Mouse (Mus musculus) liver, adult (tissue): ENCODE measurements around the gene Cd99l2.

Experiments
- GATA4 ChIP-seq: IDR thresholded peaks from 2 replicates; pipeline ENCODE4 v1.6.1; 2014; ENCODE audit warnings: mild to moderate bottlenecking, low read length; ENCODE audit not compliant: insufficient replicate concordance

Cd99l2 gene

GRCm38 (mm10) chrX:71425746-71426519, 66.7 kb downstream of the Cd99l2 start:
- no peak for TF ChIP-seq GATA4

- no peak for TF ChIP-seq GATA4
Measured at GRCm38 (mm10) chrX:71424852-71425251, 67.8 kb downstream of the Cd99l2 start.

- TF ChIP-seq GATA4: no peak
Measured at GRCm38 (mm10) chrX:71413616-71414015, 79.0 kb downstream of the Cd99l2 start.

- TF ChIP-seq GATA4: no peak
Measured at GRCm38 (mm10) chrX:71412776-71413175, 79.9 kb downstream of the Cd99l2 start.

- TF ChIP-seq GATA4: no peak
Measured at GRCm38 (mm10) chrX:71408386-71408785, 84.3 kb downstream of the Cd99l2 start.

GRCm38 (mm10) chrX:71406290-71406689, 86.4 kb downstream of the Cd99l2 start:
- no peak for TF ChIP-seq GATA4

- no peak for TF ChIP-seq GATA4
Measured at GRCm38 (mm10) chrX:71396326-71396725, 96.3 kb downstream of the Cd99l2 start.

GRCm38 (mm10) chrX:71381571-71381970, 111.1 kb downstream of the Cd99l2 start:
- TF ChIP-seq GATA4: no peak

- TF ChIP-seq GATA4: no peak
Measured at GRCm38 (mm10) chrX:71378435-71378834, 114.2 kb downstream of the Cd99l2 start.

GRCm38 (mm10) chrX:71376781-71377180, 115.9 kb downstream of the Cd99l2 start:
- TF ChIP-seq GATA4: no peak
